Mouse (Mus musculus) adrenal gland, adult 18-20 months (tissue): ENCODE results near the gene Reps2. TPM values are rescaled to one million over a fixed set of nuclear protein-coding genes. Genes with fewer than 3 reads are reported as not detected.

ENCODE experiments used
- DNase-seq, 2 experiments: peaks; one replicate each; pipeline ENCODE4 v3.0.0; 2021 to 2022; ENCODE audit warnings: low spot score in 2 of 2
- total RNA-seq, 2 experiments: library from RNA; stranded (reverse); gene quantifications; 1 replicate in 1 of 2; 2 replicates in 1 of 2; pipeline ENCODE4 v1.2.3; 2021

Reps2 gene
- total RNA-seq, 2 experiments from 2014 or later: 2.5 to 3.0 TPM

GRCm38 (mm10) chrX:162500962-162501361 lies 142.5 kb downstream of the Reps2 start:
- DNase-seq: no peak

- no peak for DNase-seq
These were observed 147.0 kb downstream of the Reps2 start for GRCm38 (mm10) chrX:162496485-162496884.

GRCm38 (mm10) chrX:162488630-162489029 lies 154.8 kb downstream of the Reps2 start:
- DNase-seq: no peak

- no peak for DNase-seq
These were observed 155.7 kb downstream of the Reps2 start for GRCm38 (mm10) chrX:162487734-162488133.

GRCm38 (mm10) chrX:162470213-162470612 lies 173.2 kb downstream of the Reps2 start:
- DNase-seq: no peak

- no peak for DNase-seq
These were observed 181.3 kb downstream of the Reps2 start for GRCm38 (mm10) chrX:162462156-162462555.

- no peak for DNase-seq
These were observed 187.0 kb downstream of the Reps2 start for GRCm38 (mm10) chrX:162456445-162456844.

- DNase-seq: no peak
These were observed 188.1 kb downstream of the Reps2 start for GRCm38 (mm10) chrX:162455364-162455763.

GRCm38 (mm10) chrX:162453821-162454402 lies 189.5 kb downstream of the Reps2 start:
- no peak for DNase-seq

GRCm38 (mm10) chrX:162452642-162453041 lies 190.8 kb downstream of the Reps2 start:
- no peak for DNase-seq

GRCm38 (mm10) chrX:162447974-162448373 lies 195.5 kb downstream of the Reps2 start:
- no peak for DNase-seq

GRCm38 (mm10) chrX:162446678-162447318 lies 196.7 kb downstream of the Reps2 start:
- DNase-seq: no peak

GRCm38 (mm10) chrX:162443387-162443786 lies 200.1 kb downstream of the Reps2 start:
- DNase-seq: no peak

GRCm38 (mm10) chrX:162442970-162443369 lies 200.5 kb downstream of the Reps2 start:
- DNase-seq: no peak

- DNase-seq: no peak
These were observed 210.5 kb downstream of the Reps2 start for GRCm38 (mm10) chrX:162432776-162433543.

GRCm38 (mm10) chrX:162427698-162428097 lies 215.8 kb downstream of the Reps2 start:
- no peak for DNase-seq

- no peak for DNase-seq
These were observed 224.0 kb downstream of the Reps2 start for GRCm38 (mm10) chrX:162419431-162419830.

- no peak for DNase-seq
These were observed 230.3 kb downstream of the Reps2 start for GRCm38 (mm10) chrX:162413124-162413523.

GRCm38 (mm10) chrX:162407291-162407690 lies 236.2 kb downstream of the Reps2 start:
- no peak for DNase-seq

- no peak for DNase-seq
These were observed 241.0 kb downstream of the Reps2 start for GRCm38 (mm10) chrX:162402487-162402886.

GRCm38 (mm10) chrX:162380730-162381129 lies 262.7 kb downstream of the Reps2 start:
- no peak for DNase-seq

GRCm38 (mm10) chrX:162363206-162363605 lies 280.2 kb downstream of the Reps2 start:
- no peak for DNase-seq
